Mouse (Mus musculus): ENCODE data around the gene Shroom1.

Gene Shroom1

GRCm38 (mm10) chr11:53481088-53481730 lies 24.2 kb downstream of the Shroom1 start:
- no peak for DNase-seq

GRCm38 (mm10) chr11:53483159-53483891 lies 26.3 kb downstream of the Shroom1 start:
- no peak for DNase-seq

GRCm38 (mm10) chr11:53485719-53486118 lies 28.7 kb downstream of the Shroom1 start:
- DNase-seq, result no peak

GRCm38 (mm10) chr11:53486351-53486750 lies 29.3 kb downstream of the Shroom1 start:
- DNase-seq, result no peak

GRCm38 (mm10) chr11:53486822-53487594 lies 30.0 kb downstream of the Shroom1 start:
- DNase-seq, result no peak

- no peak for DNase-seq
These were observed 32.0 kb downstream of the Shroom1 start for GRCm38 (mm10) chr11:53489007-53489406.

- no peak for DNase-seq
These were observed 32.4 kb downstream of the Shroom1 start for GRCm38 (mm10) chr11:53489421-53489820.

GRCm38 (mm10) chr11:53491954-53492401 lies 35.0 kb downstream of the Shroom1 start:
- DNase-seq, result no peak

- no peak for DNase-seq
These were observed 36.4 kb downstream of the Shroom1 start for GRCm38 (mm10) chr11:53493243-53493955.

- no peak for DNase-seq
These were observed 38.4 kb downstream of the Shroom1 start for GRCm38 (mm10) chr11:53495417-53495816.

GRCm38 (mm10) chr11:53496946-53497345 lies 39.9 kb downstream of the Shroom1 start:
- DNase-seq, result no peak

GRCm38 (mm10) chr11:53500569-53500968 lies 43.6 kb downstream of the Shroom1 start:
- DNase-seq, result no peak

- DNase-seq, result no peak
These were observed 45.2 kb downstream of the Shroom1 start for GRCm38 (mm10) chr11:53502039-53502765.

- no peak for DNase-seq
These were observed 46.7 kb downstream of the Shroom1 start for GRCm38 (mm10) chr11:53503738-53504137.

GRCm38 (mm10) chr11:53504376-53504775 lies 47.4 kb downstream of the Shroom1 start:
- DNase-seq, result no peak

- no peak for DNase-seq
These were observed 48.1 kb downstream of the Shroom1 start for GRCm38 (mm10) chr11:53505026-53505663.

- no peak for DNase-seq
These were observed 50.2 kb downstream of the Shroom1 start for GRCm38 (mm10) chr11:53507098-53507805.

GRCm38 (mm10) chr11:53508152-53508551 lies 51.1 kb downstream of the Shroom1 start:
- DNase-seq, result no peak

- no peak for DNase-seq
These were observed 51.6 kb downstream of the Shroom1 start for GRCm38 (mm10) chr11:53508591-53508990.

- no peak for DNase-seq
These were observed 53.3 kb downstream of the Shroom1 start for GRCm38 (mm10) chr11:53510351-53510750.
